Mouse (Mus musculus): Measurements from ENCODE around the gene Arhgap22. TPM values are rescaled to one million over a fixed set of nuclear protein-coding genes. Genes with fewer than 3 reads are reported as not detected.

The Arhgap22 gene
- 1.8 and 2.1 TPM in 2 replicates for polyA plus RNA-seq (2012; rRNA removed)

GRCm38 (mm10) chr14:33213823-33214766 lies at the start of gene Arhgap22:
TSS of gene Arhgap22 (plus strand) at chr14:33214026.

GRCm38 (mm10) chr14:33185068-33185800 lies 28.6 kb upstream of the Arhgap22 start, which contains the start of gene Wdfy4:
TSS of gene Wdfy4 (minus strand) at chr14:33185508.

Other genes starting within 250 kb of the Arhgap22 start
- not detected in 2 replicates for gene Lrrc18, start 222.6 kb upstream of the Arhgap22 start, polyA plus RNA-seq (2012; rRNA removed)
- gene Wdfy4, start 28.5 kb upstream of the Arhgap22 start, polyA plus RNA-seq (2012; rRNA removed): 1.1 and 1.4 TPM in 2 replicates
- 10.1 and 12.6 TPM in 2 replicates for gene Mapk8, start 233.1 kb downstream of the Arhgap22 start, polyA plus RNA-seq (2012; rRNA removed)